Mouse (Mus musculus) splenic B cell, adult 2 months (primary cell): ENCODE measurements around the gene Hoxc12.

Source experiments
- DNase-seq: peaks from one replicate; pipeline ENCODE4 v3.0.0-alpha.2; 2011; ENCODE audit warnings: low read depth, low spot score
- H3K27me3 ChIP-seq: 2 replicates; pipeline ENCODE4 v1.6.1; 2012; ENCODE audit warnings: mild to moderate bottlenecking, low read length, moderate library complexity, mixed read lengths; ENCODE audit not compliant: control insufficient read depth, poor library complexity, insufficient read depth, severe bottlenecking
- H3K36me3 ChIP-seq: 2 replicates; pipeline ENCODE4 v1.6.1; 2012; ENCODE audit warnings: mild to moderate bottlenecking, low read length, moderate library complexity, mixed read lengths; ENCODE audit not compliant: control insufficient read depth, poor library complexity, insufficient read depth, severe bottlenecking

Gene Hoxc12

GRCm38 (mm10) chr15:102978615-102979515, 42.3 kb downstream of the Hoxc12 start:
- peak; percentile 36 for DNase-seq
- H3K27me3 ChIP-seq, result peaks cover 2% of the 10 kb centered on the region
- H3K36me3 ChIP-seq, result no peaks in the 10 kb centered on the region

- H3K36me3 ChIP-seq, result no peaks in the 10 kb centered on the region
- no peak for DNase-seq
- peaks cover 2% of the 10 kb centered on the region for H3K27me3 ChIP-seq
Measured at GRCm38 (mm10) chr15:102979936-102980335, 43.4 kb downstream of the Hoxc12 start.

- Histone ChIP-seq H3K36me3 (no peaks in the 10 kb centered on the region), H3K27me3 (peaks cover 2% of the 10 kb centered on the region)
- no peak for DNase-seq
Measured at GRCm38 (mm10) chr15:102980352-102980751, 43.8 kb downstream of the Hoxc12 start.

GRCm38 (mm10) chr15:102980912-102981311, 44.4 kb downstream of the Hoxc12 start:
- no peaks in the 10 kb centered on the region for H3K36me3 ChIP-seq
- no peak for DNase-seq
- peaks cover 2% of the 10 kb centered on the region for H3K27me3 ChIP-seq

- no peak for DNase-seq
- Histone ChIP-seq H3K36me3 (no peaks in the 10 kb centered on the region), H3K27me3 (peaks cover 2% of the 10 kb centered on the region)
Measured at GRCm38 (mm10) chr15:102981379-102982288, 45.1 kb downstream of the Hoxc12 start.

- no peak for DNase-seq
Measured at GRCm38 (mm10) chr15:102983716-102984115, 47.2 kb downstream of the Hoxc12 start.

GRCm38 (mm10) chr15:102984521-102984920, 48.0 kb downstream of the Hoxc12 start:
- Histone ChIP-seq H3K27me3 (peaks cover 2% of the 10 kb centered on the region; the same call in 1 of the 2 replicates), H3K36me3 (no peaks in the 10 kb centered on the region)
- DNase-seq, result no peak

More at GRCm38 (mm10) chr15:102983716-102984115, 47.2 kb downstream of the Hoxc12 start:
- Histone ChIP-seq H3K36me3 (no peaks in the 10 kb centered on the region), H3K27me3 (peaks cover 2% of the 10 kb centered on the region)

- peaks cover 2% of the 10 kb centered on the region; the same call in 1 of the 2 replicates for H3K27me3 ChIP-seq
- no peaks in the 10 kb centered on the region for H3K36me3 ChIP-seq
- DNase-seq, result no peak
Measured at GRCm38 (mm10) chr15:102984925-102985324, 48.4 kb downstream of the Hoxc12 start.

- H3K36me3 ChIP-seq, result no peaks in the 10 kb centered on the region
- peaks cover 3% of the 10 kb centered on the region; the same call in 1 of the 2 replicates for H3K27me3 ChIP-seq
- peak; percentile 89 for DNase-seq
Measured at GRCm38 (mm10) chr15:102987124-102987833, 50.7 kb downstream of the Hoxc12 start.

GRCm38 (mm10) chr15:102988078-102988477, 51.5 kb downstream of the Hoxc12 start:
- no peak for DNase-seq
- H3K36me3 ChIP-seq, result no peaks in the 10 kb centered on the region
- H3K27me3 ChIP-seq, result peaks cover 3% of the 10 kb centered on the region; the same call in 1 of the 2 replicates
